Mouse (Mus musculus): ENCODE results near the gene Wnk3.
"Not testable (repeated sequence)": the region's sequence is repeated elsewhere in the genome, so short reads cannot be mapped to it uniquely, and the experiment has no call there.

Wnk3 gene

GRCm38 (mm10) chrX:151197778-151198177, at the start of gene Wnk3:
Gene Wnk3, plus strand, starts transcription at chrX:151198078.
- H3K4me1 ChIP-seq (replicated peaks; ENCODE audit: low read depth, low read length), result no peaks in the 10 kb centered on the region
- H3K4me3 ChIP-seq (replicated peaks; ENCODE audit: low read length), result no peak within 1 kb of the TSS
- no peaks in the 10 kb centered on the region for H3K9me3 ChIP-seq (ENCODE audit: low read length)
- TF ChIP-seq NANOG (IDR thresholded peaks at IDR 0.05; ENCODE audit: borderline replicate concordance, low read length), result no peak
- TF ChIP-seq CTCF (conservative IDR thresholded peaks at IDR 0.05; ENCODE audit: low read length), result no peak
- TF ChIP-seq POU5F1 (IDR thresholded peaks at IDR 0.05; ENCODE audit: borderline replicate concordance, low read length), result no peak
- no peaks in the 10 kb centered on the region for H3K27me3 ChIP-seq (ENCODE audit: insufficient read depth, low read length)
- H3K36me3 ChIP-seq (ENCODE audit: insufficient read depth, low read length), result no peaks in the 10 kb centered on the region

- no peaks in the 10 kb centered on the region for H3K9me3 ChIP-seq (ENCODE audit: low read length)
- H3K36me3 ChIP-seq (ENCODE audit: insufficient read depth, low read length), result no peaks in the 10 kb centered on the region
- H3K27me3 ChIP-seq (ENCODE audit: insufficient read depth, low read length), result no peaks in the 10 kb centered on the region
- TF ChIP-seq NANOG (IDR thresholded peaks at IDR 0.05; ENCODE audit: borderline replicate concordance, low read length) (no peak), CTCF (conservative IDR thresholded peaks at IDR 0.05; ENCODE audit: low read length) (no peak), POU5F1 (IDR thresholded peaks at IDR 0.05; ENCODE audit: borderline replicate concordance, low read length) (no peak)
- H3K4me3 ChIP-seq (replicated peaks; ENCODE audit: low read length), result no peak overlapping the region
- no peaks in the 10 kb centered on the region for H3K4me1 ChIP-seq (replicated peaks; ENCODE audit: low read depth, low read length)
Observed at GRCm38 (mm10) chrX:151158414-151158813, 39.5 kb upstream of the Wnk3 start.

GRCm38 (mm10) chrX:151168438-151169131, 29.3 kb upstream of the Wnk3 start:
- Histone ChIP-seq H3K9me3 (ENCODE audit: low read length) (no peaks in the 10 kb centered on the region), H3K36me3 (ENCODE audit: insufficient read depth, low read length) (no peaks in the 10 kb centered on the region), H3K4me3 (replicated peaks; ENCODE audit: low read length) (peak overlapping the region; percentile 68), H3K27me3 (ENCODE audit: insufficient read depth, low read length) (no peaks in the 10 kb centered on the region), H3K4me1 (replicated peaks; ENCODE audit: low read depth, low read length) (peaks cover 7% of the 10 kb centered on the region)
- no peak for TF ChIP-seq POU5F1 (IDR thresholded peaks at IDR 0.05; ENCODE audit: borderline replicate concordance, low read length)
- no peak for TF ChIP-seq NANOG (IDR thresholded peaks at IDR 0.05; ENCODE audit: borderline replicate concordance, low read length)
- TF ChIP-seq CTCF (conservative IDR thresholded peaks at IDR 0.05; ENCODE audit: low read length), result no peak

GRCm38 (mm10) chrX:151169261-151169961, 28.5 kb upstream of the Wnk3 start:
- H3K4me1 ChIP-seq (replicated peaks; ENCODE audit: low read depth, low read length), result peaks cover 7% of the 10 kb centered on the region
- no peaks in the 10 kb centered on the region for H3K36me3 ChIP-seq (ENCODE audit: insufficient read depth, low read length)
- TF ChIP-seq NANOG (IDR thresholded peaks at IDR 0.05; ENCODE audit: borderline replicate concordance, low read length) (no peak), POU5F1 (IDR thresholded peaks at IDR 0.05; ENCODE audit: borderline replicate concordance, low read length) (no peak), CTCF (conservative IDR thresholded peaks at IDR 0.05; ENCODE audit: low read length) (no peak)
- no peaks in the 10 kb centered on the region for H3K27me3 ChIP-seq (ENCODE audit: insufficient read depth, low read length)
- H3K9me3 ChIP-seq (ENCODE audit: low read length), result no peaks in the 10 kb centered on the region
- peak overlapping the region; percentile 79 for H3K4me3 ChIP-seq (replicated peaks; ENCODE audit: low read length)

- TF ChIP-seq CTCF (conservative IDR thresholded peaks at IDR 0.05; ENCODE audit: low read length), result peak; percentile 16; the same call in 1 of the 2 replicates
- H3K36me3 ChIP-seq (ENCODE audit: insufficient read depth, low read length); H3K9me3 ChIP-seq (ENCODE audit: low read length); H3K4me1 ChIP-seq (replicated peaks; ENCODE audit: low read depth, low read length); H3K27me3 ChIP-seq (ENCODE audit: insufficient read depth, low read length); H3K4me3 ChIP-seq (replicated peaks; ENCODE audit: low read length): not testable (repeated sequence)
Observed at GRCm38 (mm10) chrX:151173134-151173533, 24.7 kb upstream of the Wnk3 start.

GRCm38 (mm10) chrX:151298329-151298728, 100.5 kb downstream of the Wnk3 start:
- Histone ChIP-seq H3K4me1 (replicated peaks; ENCODE audit: low read depth, low read length) (no peaks in the 10 kb centered on the region), H3K27me3 (ENCODE audit: insufficient read depth, low read length) (no peaks in the 10 kb centered on the region), H3K4me3 (replicated peaks; ENCODE audit: low read length) (no peak overlapping the region), H3K9me3 (ENCODE audit: low read length) (no peaks in the 10 kb centered on the region), H3K36me3 (ENCODE audit: insufficient read depth, low read length) (0 out of 2 replicates have a peak, but pooled peaks cover 5% of the 10 kb centered on the region)
- no peak for TF ChIP-seq POU5F1 (IDR thresholded peaks at IDR 0.05; ENCODE audit: borderline replicate concordance, low read length)
- TF ChIP-seq NANOG (IDR thresholded peaks at IDR 0.05; ENCODE audit: borderline replicate concordance, low read length), result no peak
- no peak for TF ChIP-seq CTCF (conservative IDR thresholded peaks at IDR 0.05; ENCODE audit: low read length)

- Histone ChIP-seq H3K4me1 (replicated peaks; ENCODE audit: low read depth, low read length) (peaks cover 6% of the 10 kb centered on the region; the same call in 1 of the 2 replicates), H3K36me3 (ENCODE audit: insufficient read depth, low read length) (no peaks in the 10 kb centered on the region), H3K27me3 (ENCODE audit: insufficient read depth, low read length) (no peaks in the 10 kb centered on the region), H3K4me3 (replicated peaks; ENCODE audit: low read length) (no peak overlapping the region), H3K9me3 (ENCODE audit: low read length) (no peaks in the 10 kb centered on the region)
- TF ChIP-seq POU5F1 (IDR thresholded peaks at IDR 0.05; ENCODE audit: borderline replicate concordance, low read length) (no peak), CTCF (conservative IDR thresholded peaks at IDR 0.05; ENCODE audit: low read length) (peak; percentile 45)
Observed at GRCm38 (mm10) chrX:151313732-151314131, 115.9 kb downstream of the Wnk3 start.

GRCm38 (mm10) chrX:151333615-151334014, 135.7 kb downstream of the Wnk3 start:
- TF ChIP-seq CTCF (conservative IDR thresholded peaks at IDR 0.05; ENCODE audit: low read length) (no peak), NANOG (IDR thresholded peaks at IDR 0.05; ENCODE audit: borderline replicate concordance, low read length) (no peak), POU5F1 (IDR thresholded peaks at IDR 0.05; ENCODE audit: borderline replicate concordance, low read length) (no peak)
- H3K4me3 ChIP-seq (replicated peaks; ENCODE audit: low read length), result no peak overlapping the region
- no peaks in the 10 kb centered on the region for H3K4me1 ChIP-seq (replicated peaks; ENCODE audit: low read depth, low read length)
- H3K27me3 ChIP-seq (ENCODE audit: insufficient read depth, low read length), result no peaks in the 10 kb centered on the region
- H3K36me3 ChIP-seq (ENCODE audit: insufficient read depth, low read length), result no peaks in the 10 kb centered on the region
- no peaks in the 10 kb centered on the region for H3K9me3 ChIP-seq (ENCODE audit: low read length)
